Mouse (Mus musculus) erythroblast, embryonic 14.5 days (primary cell): ENCODE data around the gene Slain2.

Experiments
- GATA1 ChIP-seq: IDR thresholded peaks from 2 replicates; pipeline ENCODE4 v1.6.1; 2012; ENCODE audit warnings: low read length, inconsistent platforms, mixed read lengths
- TAL1 ChIP-seq: IDR thresholded peaks from 3 replicates; pipeline ENCODE4 v1.6.1; 2012; ENCODE audit warnings: low read length, inconsistent platforms, mixed read lengths

DNA sequence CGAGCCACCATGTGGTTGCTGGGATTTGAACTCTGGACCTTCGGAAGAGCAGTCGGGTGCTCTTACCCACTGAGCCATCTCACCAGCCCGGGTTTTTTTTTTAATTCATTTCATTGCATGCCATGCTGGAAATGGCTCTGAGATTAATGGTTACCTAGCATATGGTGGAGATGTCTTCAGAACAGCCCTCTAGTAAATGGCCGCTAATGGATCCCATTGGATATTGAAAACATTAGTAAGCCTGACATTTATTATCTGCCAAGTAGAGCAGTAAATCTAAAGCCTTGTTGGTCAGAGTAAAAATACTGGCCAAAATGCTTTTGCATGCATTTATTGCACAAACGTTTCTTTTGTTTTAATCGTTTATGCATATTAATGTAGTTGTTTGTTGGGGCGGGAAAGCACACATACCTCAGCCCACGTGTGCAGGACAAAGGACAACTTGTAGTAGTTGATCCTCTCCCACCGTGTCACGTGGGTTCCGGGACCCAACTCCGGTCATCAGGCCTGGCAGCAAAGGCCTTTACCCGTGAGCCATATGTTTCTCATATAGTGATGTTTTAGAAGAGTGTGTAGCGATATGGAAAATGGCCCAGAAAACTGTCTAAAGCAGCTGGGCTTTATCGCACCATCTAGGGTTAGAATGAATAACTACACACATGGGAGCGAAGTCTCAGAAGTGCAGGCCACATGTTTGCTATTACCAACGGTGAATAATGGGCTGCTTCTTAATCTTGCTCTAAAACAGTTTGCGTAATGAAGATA lies 27.5 kb upstream of the Slain2 start:
- no peak for TF ChIP-seq GATA1
- TF ChIP-seq TAL1 = no peak
